Mouse (Mus musculus) right cerebral cortex, postnatal 14 days (tissue): ENCODE data around the gene Ift140.

Experiments
- DNase-seq: peaks from one replicate; pipeline ENCODE4 v3.0.0; 2022

Gene Ift140

GRCm38 (mm10) chr17:25015655-25016291 is at the start of gene Ift140, which contains the start of gene Cramp1l:
TSS of gene Ift140 (plus strand) at chr17:25016085.
TSS of gene Cramp1l (minus strand) at chr17:25015788.
- peak; percentile 99 for DNase-seq

- no peak for DNase-seq
Observed at GRCm38 (mm10) chr17:24987221-24987620, 28.7 kb upstream of the Ift140 start.

GRCm38 (mm10) chr17:24994721-24995120 is 21.2 kb upstream of the Ift140 start:
- no peak for DNase-seq

- no peak for DNase-seq
Observed at GRCm38 (mm10) chr17:25005102-25005501, 10.8 kb upstream of the Ift140 start.

- DNase-seq = no peak
Observed at GRCm38 (mm10) chr17:25007480-25007879, 8.4 kb upstream of the Ift140 start.

GRCm38 (mm10) chr17:25013606-25014501 is 2.0 kb upstream of the Ift140 start:
- DNase-seq = peak; percentile 14

- DNase-seq = peak; percentile 59
Observed at GRCm38 (mm10) chr17:25014841-25015570, 879 bp upstream of the Ift140 start.

GRCm38 (mm10) chr17:25016292-25017132 is 627 bp downstream of the Ift140 start:
- peak; percentile 67 for DNase-seq

GRCm38 (mm10) chr17:25036183-25036582 is 20.3 kb downstream of the Ift140 start:
- no peak for DNase-seq

GRCm38 (mm10) chr17:25044879-25045278 is 29.0 kb downstream of the Ift140 start:
- DNase-seq = no peak

- DNase-seq = no peak
Observed at GRCm38 (mm10) chr17:25045281-25045680, 29.4 kb downstream of the Ift140 start.

- no peak for DNase-seq
Observed at GRCm38 (mm10) chr17:25047143-25047542, 31.3 kb downstream of the Ift140 start.

GRCm38 (mm10) chr17:25053274-25053673 is 37.4 kb downstream of the Ift140 start:
- DNase-seq = no peak

- DNase-seq = no peak
Observed at GRCm38 (mm10) chr17:25057041-25057440, 41.2 kb downstream of the Ift140 start.

GRCm38 (mm10) chr17:25063261-25063660 is 47.4 kb downstream of the Ift140 start:
- DNase-seq = no peak

- DNase-seq = no peak
Observed at GRCm38 (mm10) chr17:25063872-25064271, 48.0 kb downstream of the Ift140 start.

- DNase-seq = no peak
Observed at GRCm38 (mm10) chr17:25064351-25064750, 48.5 kb downstream of the Ift140 start.

GRCm38 (mm10) chr17:25065189-25065588 is 49.3 kb downstream of the Ift140 start:
- DNase-seq = no peak

- no peak for DNase-seq
Observed at GRCm38 (mm10) chr17:25066595-25066994, 50.7 kb downstream of the Ift140 start.

- DNase-seq = no peak
Observed at GRCm38 (mm10) chr17:25067442-25067851, 51.6 kb downstream of the Ift140 start.

GRCm38 (mm10) chr17:25068690-25069089 is 52.8 kb downstream of the Ift140 start:
- DNase-seq = no peak

- DNase-seq = no peak
Observed at GRCm38 (mm10) chr17:25076906-25077305, 61.0 kb downstream of the Ift140 start.
